Mouse (Mus musculus) Patski (cell line): Measurements from ENCODE around the gene Tsen2. TPM values are rescaled to one million over a fixed set of nuclear protein-coding genes. Genes with fewer than 3 reads are reported as not detected.

Source experiments
- ATAC-seq: fragments of 100-300 bp; one replicate; pipeline ENCODE4 v1.8.0; 2021
- CTCF ChIA-PET: fragments of 350-600 bp; sonication (Branson Sonifier 250); formaldehyde crosslinking; loops from one replicate; lab custom pipeline; 2022; ENCODE audit warnings: inconsistent platforms; lab: Charles Lee
- POLR2A ChIA-PET: fragments of 350-600 bp; sonication (Branson Sonifier 250); formaldehyde crosslinking; loops from one replicate; lab custom pipeline; 2022; ENCODE audit warnings: antibody characterized with exemption, inconsistent platforms; lab: Charles Lee
- DNase-seq: peaks from one replicate; pipeline ENCODE4 v3.0.0-alpha.2; 2011; ENCODE audit warnings: low read depth, low spot score
- H3K27me3 ChIP-seq: fragments of 371-371 bp; one replicate; pipeline ENCODE4 v1.5.1; 2021
- CTCF ChIP-seq: fragments of 100-300 bp; IDR thresholded peaks from one replicate; pipeline ENCODE4 v1.5.1; 2021
- in situ Hi-C: fragments of 300-500 bp; cut with MboI; formaldehyde crosslinking; loops from 3 replicates; pipeline ENCODE4 v1.11.1; 2018; ENCODE audit warnings: low pct_unique_long_range_greater_than_20kb, mixed read lengths
- polyA plus RNA-seq: library from polyadenylated mRNA; unstranded; gene quantifications from one replicate; pipeline ENCODE4 v1.2.3, GENCODE M21; 2021

Gene Tsen2
- polyA plus RNA-seq, 1 experiment from 2014 or later: 16.0 TPM

DNA sequence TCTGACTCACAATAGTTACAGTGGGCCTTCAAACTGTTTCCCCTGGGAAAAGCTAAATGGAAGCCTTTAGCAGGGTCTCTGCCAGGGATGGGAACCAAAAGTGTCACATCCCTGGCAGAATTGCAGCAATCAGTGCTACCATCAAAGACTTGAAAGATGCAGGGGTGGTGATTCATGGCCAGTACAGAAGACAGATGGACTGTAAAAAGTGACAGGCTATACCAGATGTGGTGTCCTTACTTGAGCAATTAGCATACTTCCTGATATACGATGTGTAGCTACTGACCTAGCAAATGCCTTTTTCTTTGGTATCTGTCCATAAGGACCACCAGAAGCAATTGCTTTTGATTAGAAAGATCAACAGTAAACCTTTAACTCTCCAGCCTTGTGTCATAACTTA lies 76.5 kb downstream of the Tsen2 start:
- ChIA-PET CTCF (interaction anchor here (1.1 to 3.5 kb wide), 4 partner anchors 10 to 37 kb away, joined by 3 to 23 read pairs (median 6); no protein-coding TSS in a partner anchor), POLR2A (no interaction called here)
- no peak for TF ChIP-seq CTCF
- DNase-seq (no peak), ATAC-seq (no peak)
- H3K27me3 ChIP-seq: no peaks in the 10 kb centered on the region
- in situ Hi-C loops: no loop called here

- CTCF ChIA-PET: no interaction called here
- DNase-seq (no peak), ATAC-seq (no peak)
- TF ChIP-seq CTCF: no peak
- POLR2A ChIA-PET: interaction anchor here (1.2 kb wide), 1 partner anchor 9 kb away, joined by 3 read pairs; no protein-coding TSS in a partner anchor
- H3K27me3 ChIP-seq: no peaks in the 10 kb centered on the region
- in situ Hi-C loops: no loop called here
Measured at GRCm38 (mm10) chr6:115626121-115626520, 81.7 kb downstream of the Tsen2 start.

Other genes with a start within 250 kb of the Tsen2 start
- gene Pparg, start 183.7 kb upstream of the Tsen2 start, polyA plus RNA-seq: 7.3 TPM
- 11.7 TPM for gene Mkrn2os, start 47.9 kb downstream of the Tsen2 start, polyA plus RNA-seq
- gene Mkrn2, start 57.2 kb downstream of the Tsen2 start, polyA plus RNA-seq: 22.7 TPM
- gene Raf1, start 132.0 kb downstream of the Tsen2 start, polyA plus RNA-seq: 96.8 TPM
- gene Tmem40, start 217.7 kb downstream of the Tsen2 start, polyA plus RNA-seq: not detected
- 9.9 TPM for gene Cand2, start 229.9 kb downstream of the Tsen2 start, polyA plus RNA-seq